Mouse (Mus musculus): ENCODE data around the gene Dis3. TPM values are rescaled to one million over a fixed set of nuclear protein-coding genes. Genes with fewer than 3 reads are reported as not detected.

Gene Dis3
- 20.3 and 23.7 TPM in 2 replicates for polyA plus RNA-seq (2015; fragmentation: Nextera tagmentation; extraction: Ambion mirVana)

DNA sequence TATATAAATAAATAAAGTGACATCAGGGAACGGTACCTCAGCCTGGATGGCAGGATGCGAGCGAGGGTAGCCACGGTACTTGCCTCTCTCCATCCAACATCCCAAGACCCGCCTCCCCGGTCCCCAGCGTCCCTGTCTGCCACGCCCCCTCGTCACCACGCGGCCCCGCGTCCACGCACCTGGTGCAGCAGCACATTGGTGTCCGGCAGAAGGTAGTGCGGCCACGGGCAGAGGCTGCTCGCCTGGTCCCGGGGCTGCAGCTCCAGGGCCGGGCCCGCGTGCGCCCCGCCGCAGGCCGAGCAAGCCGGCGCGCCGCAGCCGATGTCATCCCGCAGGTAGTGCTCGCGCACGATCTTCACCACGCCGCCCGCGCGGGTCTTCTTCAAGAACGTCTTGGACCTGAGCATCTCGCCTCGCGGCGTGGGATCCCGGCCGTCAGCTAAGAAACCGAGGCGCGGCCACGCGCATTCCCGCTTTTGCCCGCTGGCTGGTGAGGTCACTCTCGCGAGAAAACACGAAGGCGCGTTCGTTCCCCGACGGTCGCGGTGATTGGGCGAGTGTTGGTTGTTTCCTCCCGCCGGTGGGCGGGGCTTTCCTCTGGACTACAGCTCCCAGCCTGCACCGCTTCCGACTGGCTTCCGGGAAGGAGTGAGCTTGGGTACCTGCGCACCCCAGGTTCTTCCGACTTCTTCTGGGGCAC, at the start of gene Dis3, which contains the start of gene Pibf1:
Gene Dis3 (minus strand): TSS at position 504 of the 700 bp plus-strand sequence.
Gene Pibf1 (plus strand): TSS at position 158 of the 700 bp plus-strand sequence.
- Histone ChIP-seq H3K9ac (peak within 1 kb of the TSS; percentile 95), H3K36me3 (peaks cover 50% of the 10 kb centered on the region), H3K4me2 (peak within 1 kb of the TSS; percentile 78), H3K4me1 (replicated peaks) (peaks cover 16% of the 10 kb centered on the region), H3K4me3 (peak within 1 kb of the TSS; percentile 97), H3K9me3 (no peaks in the 10 kb centered on the region), H3K27ac (replicated peaks) (peak within 1 kb of the TSS; percentile 88), H3K27me3 (no peaks in the 10 kb centered on the region)
- ATAC-seq (ENCODE audit: low read depth): peak; percentile 100
- WGBS: under 1% methylated on average over 73 of the region's 73 CpGs

DNA sequence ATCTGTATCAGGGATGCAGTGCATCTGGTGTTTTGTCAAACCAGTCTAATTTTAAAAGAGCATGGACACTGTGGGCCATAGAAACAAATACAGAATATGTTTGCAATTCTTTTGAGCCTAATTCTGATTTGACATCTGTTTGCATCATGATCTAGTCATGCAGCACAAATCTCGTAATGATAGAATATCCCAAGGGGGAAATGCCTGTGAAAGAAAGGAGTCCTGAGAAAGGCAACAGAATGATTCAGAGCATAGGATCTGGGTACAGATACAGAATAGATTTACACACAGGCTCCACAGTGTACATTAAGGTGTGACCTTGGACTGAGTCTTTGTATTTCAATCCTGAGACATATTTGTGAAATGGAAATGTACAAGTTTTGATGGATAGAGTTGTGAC, 47.3 kb upstream of the Dis3 start:
- H3K27me3 ChIP-seq: no peaks in the 10 kb centered on the region
- WGBS: 42% methylated on average over 1 of the region's 1 CpGs
- H3K4me2 ChIP-seq: no peak overlapping the region
- no peaks in the 10 kb centered on the region for H3K9me3 ChIP-seq
- no peak overlapping the region for H3K27ac ChIP-seq (replicated peaks)
- no peak for ATAC-seq (ENCODE audit: low read depth)
- H3K4me1 ChIP-seq (replicated peaks): 0 out of 2 replicates have a peak, but pooled peaks cover 6% of the 10 kb centered on the region
- peaks cover 16% of the 10 kb centered on the region; the same call in 1 of the 2 replicates for H3K36me3 ChIP-seq
- H3K4me3 ChIP-seq: no peak overlapping the region
- H3K9ac ChIP-seq: no peak overlapping the region

DNA sequence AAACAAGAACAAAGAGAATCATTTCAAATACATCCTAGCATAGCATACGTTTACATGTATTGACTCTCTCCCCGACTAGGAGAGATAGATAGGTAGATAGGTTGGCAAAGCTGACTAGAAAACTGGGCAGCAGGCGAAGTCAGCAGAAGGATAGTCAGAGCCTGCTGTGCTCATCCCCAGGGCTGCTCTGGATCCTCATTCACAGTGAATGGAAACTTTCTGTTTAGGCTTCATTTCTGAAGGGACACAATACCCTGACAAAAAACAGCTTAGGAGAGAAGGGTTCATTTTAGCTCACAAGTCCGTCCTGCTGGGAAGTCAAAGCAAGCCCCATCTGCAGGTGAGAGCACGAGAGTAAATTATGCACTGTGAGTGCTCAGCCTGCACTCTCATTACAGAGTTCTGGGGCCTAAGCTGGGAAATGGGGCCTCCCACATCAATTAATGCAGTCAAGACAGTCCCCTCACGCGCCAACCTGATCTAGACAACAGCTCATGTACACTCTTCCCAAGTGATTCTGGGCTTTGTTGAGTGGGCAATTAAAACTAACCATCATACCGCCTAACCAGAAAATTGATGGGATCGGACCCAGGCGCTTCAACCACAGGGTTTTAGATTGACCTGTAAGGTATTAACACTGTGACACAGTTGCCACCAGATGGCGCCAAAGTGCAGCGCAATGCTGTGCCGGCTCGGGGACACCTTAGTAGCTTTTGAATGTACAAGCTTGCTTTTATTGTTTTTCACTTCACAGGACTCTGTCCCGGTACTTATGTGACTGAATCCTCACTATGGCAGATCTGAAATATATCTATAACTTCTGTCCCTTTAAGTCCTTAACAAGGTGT, 42.4 kb upstream of the Dis3 start:
- no peak overlapping the region for H3K9ac ChIP-seq
- H3K36me3 ChIP-seq: peaks cover 16% of the 10 kb centered on the region
- 21% methylated on average over 15 of the region's 15 CpGs for WGBS
- ATAC-seq (ENCODE audit: low read depth): peak; percentile 90
- no peak overlapping the region for H3K4me2 ChIP-seq
- H3K27me3 ChIP-seq: no peaks in the 10 kb centered on the region
- H3K9me3 ChIP-seq: no peaks in the 10 kb centered on the region
- 0 out of 2 replicates have a peak, but pooled peaks cover 3% of the 10 kb centered on the region for H3K4me1 ChIP-seq (replicated peaks)
- H3K27ac ChIP-seq (replicated peaks): no peak overlapping the region
- H3K4me3 ChIP-seq: no peak overlapping the region

DNA sequence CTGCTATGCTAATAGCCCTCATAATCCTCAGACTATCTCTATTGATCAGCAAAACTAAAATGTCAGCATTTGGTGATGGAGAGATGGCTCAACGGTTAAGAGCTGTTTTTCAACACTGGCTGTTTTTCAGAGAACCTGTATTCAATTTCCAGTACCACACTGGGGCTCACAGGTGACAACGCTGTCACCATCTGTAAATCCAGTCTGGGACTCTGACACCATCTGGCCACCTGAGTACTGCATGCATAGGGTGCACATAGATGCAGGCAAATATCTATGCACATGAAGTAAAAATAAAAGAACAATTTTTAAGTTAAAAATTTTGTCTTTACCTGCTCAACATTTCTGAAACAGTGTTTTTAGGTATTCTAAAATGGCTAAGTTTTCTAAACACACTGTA, 40.5 kb upstream of the Dis3 start:
- Histone ChIP-seq H3K9me3 (no peaks in the 10 kb centered on the region), H3K4me3 (no peak overlapping the region), H3K36me3 (peaks cover 31% of the 10 kb centered on the region), H3K27ac (replicated peaks) (no peak overlapping the region), H3K4me2 (no peak overlapping the region), H3K27me3 (no peaks in the 10 kb centered on the region), H3K4me1 (replicated peaks) (0 out of 2 replicates have a peak, but pooled peaks cover 3% of the 10 kb centered on the region), H3K9ac (no peak overlapping the region)
- no peak for ATAC-seq (ENCODE audit: low read depth)
- 94% methylated on average over 2 of the region's 2 CpGs for WGBS

DNA sequence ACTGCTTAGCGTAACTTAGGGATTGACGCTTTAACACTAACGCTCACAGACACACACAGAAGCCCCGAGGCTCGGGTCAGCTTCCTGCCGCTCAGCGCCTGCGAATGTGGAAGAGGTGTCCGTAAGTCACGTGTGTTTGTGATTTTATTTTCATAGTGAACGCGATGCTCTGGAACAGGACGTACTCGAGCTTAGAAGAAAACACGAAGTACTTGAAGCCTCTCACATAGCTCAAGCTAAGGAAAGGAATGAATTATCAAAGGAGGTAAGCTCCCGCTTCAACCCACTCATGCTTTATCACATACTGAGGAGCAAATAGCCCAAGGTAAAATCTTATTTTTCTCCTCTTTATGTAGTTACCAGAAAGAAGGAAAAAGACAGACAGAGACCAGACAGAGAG, 36.7 kb upstream of the Dis3 start:
- 95% methylated on average over 16 of the region's 16 CpGs for WGBS

DNA sequence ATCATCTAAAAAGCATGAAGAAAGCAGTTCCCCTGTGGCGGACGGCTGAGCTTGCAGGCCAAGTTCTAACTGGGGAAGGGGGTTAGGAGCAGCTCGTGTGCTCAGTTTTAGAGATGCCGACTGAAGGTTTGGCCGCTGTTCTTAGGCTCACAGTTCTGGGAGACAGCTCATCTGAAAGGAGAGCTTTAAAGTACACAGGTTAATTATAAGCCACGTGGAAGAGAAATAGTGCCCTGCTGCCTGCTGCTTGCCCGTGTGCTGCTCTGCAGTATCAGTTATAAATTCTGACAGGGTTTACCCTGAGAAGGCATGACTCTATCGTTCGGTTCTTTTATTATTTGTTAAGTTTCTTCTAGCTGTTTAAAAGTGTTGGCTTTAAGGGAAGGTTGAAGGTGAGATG, 36.2 kb upstream of the Dis3 start:
- Histone ChIP-seq H3K4me3 (no peak overlapping the region), H3K4me1 (replicated peaks) (no peaks in the 10 kb centered on the region), H3K4me2 (no peak overlapping the region), H3K9me3 (no peaks in the 10 kb centered on the region), H3K36me3 (peaks cover 48% of the 10 kb centered on the region), H3K27ac (replicated peaks) (no peak overlapping the region), H3K27me3 (no peaks in the 10 kb centered on the region), H3K9ac (no peak overlapping the region)
- ATAC-seq (ENCODE audit: low read depth): no peak
- WGBS: 91% methylated on average over 9 of the region's 9 CpGs

More for the DNA sequence above, 36.7 kb upstream of the Dis3 start:
- H3K36me3 ChIP-seq: peaks cover 43% of the 10 kb centered on the region
- no peak overlapping the region for H3K9ac ChIP-seq
- no peak overlapping the region for H3K27ac ChIP-seq (replicated peaks)
- no peaks in the 10 kb centered on the region for H3K9me3 ChIP-seq
- H3K4me3 ChIP-seq: no peak overlapping the region
- no peaks in the 10 kb centered on the region for H3K4me1 ChIP-seq (replicated peaks)
- no peak overlapping the region for H3K4me2 ChIP-seq
- no peak for ATAC-seq (ENCODE audit: low read depth)
- no peaks in the 10 kb centered on the region for H3K27me3 ChIP-seq

DNA sequence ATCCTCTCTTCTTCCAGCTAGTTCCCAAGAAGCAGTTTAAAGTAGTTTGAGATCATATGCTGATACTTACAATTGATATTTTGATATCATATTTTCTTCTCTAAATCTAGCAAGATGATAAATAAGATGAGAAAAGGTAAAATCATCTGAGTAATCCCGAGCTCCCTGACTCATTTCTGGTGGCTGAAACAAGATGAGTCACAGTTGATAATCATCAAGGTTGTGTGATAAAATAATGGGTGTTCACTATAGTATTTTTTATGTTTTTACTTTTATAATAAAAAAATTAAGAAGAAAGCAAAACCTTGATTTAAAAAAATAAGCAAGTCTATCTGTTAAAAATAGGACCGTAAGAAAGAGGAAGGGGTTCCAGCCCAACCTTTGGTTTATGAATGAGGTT, 34.5 kb upstream of the Dis3 start:
- H3K4me2 ChIP-seq: no peak overlapping the region
- 97% methylated on average over 2 of the region's 2 CpGs for WGBS
- no peak for ATAC-seq (ENCODE audit: low read depth)
- H3K4me1 ChIP-seq (replicated peaks): no peaks in the 10 kb centered on the region
- H3K36me3 ChIP-seq: peaks cover 44% of the 10 kb centered on the region
- H3K9ac ChIP-seq: no peak overlapping the region
- no peak overlapping the region for H3K27ac ChIP-seq (replicated peaks)
- no peak overlapping the region for H3K4me3 ChIP-seq
- no peaks in the 10 kb centered on the region for H3K27me3 ChIP-seq
- H3K9me3 ChIP-seq: no peaks in the 10 kb centered on the region

DNA sequence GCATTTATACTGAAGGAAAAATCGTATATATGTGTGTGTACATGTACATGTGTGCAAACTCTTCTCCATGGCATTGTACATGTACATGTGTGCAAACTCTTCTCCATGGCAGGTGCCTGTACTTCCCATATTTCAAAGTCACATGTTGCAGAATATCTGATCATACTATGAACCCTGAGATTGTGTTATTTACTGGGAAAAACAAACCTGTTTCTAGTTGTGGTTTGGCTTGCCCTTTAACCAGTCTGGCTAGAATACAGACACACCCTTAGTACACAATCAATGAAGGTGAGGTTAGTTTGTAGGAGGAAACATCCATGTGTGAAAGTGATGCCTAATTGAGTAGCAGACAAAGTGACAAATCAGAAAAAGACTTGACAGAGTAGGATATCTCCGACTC, 29.5 kb upstream of the Dis3 start:
- 93% methylated on average over 2 of the region's 2 CpGs for WGBS
- peaks cover 14% of the 10 kb centered on the region; the same call in 1 of the 2 replicates for H3K36me3 ChIP-seq
- ATAC-seq (ENCODE audit: low read depth): no peak
- no peak overlapping the region for H3K27ac ChIP-seq (replicated peaks)
- no peaks in the 10 kb centered on the region for H3K4me1 ChIP-seq (replicated peaks)
- no peaks in the 10 kb centered on the region for H3K9me3 ChIP-seq
- H3K9ac ChIP-seq: no peak overlapping the region
- H3K4me2 ChIP-seq: no peak overlapping the region
- no peak overlapping the region for H3K4me3 ChIP-seq
- H3K27me3 ChIP-seq: no peaks in the 10 kb centered on the region

DNA sequence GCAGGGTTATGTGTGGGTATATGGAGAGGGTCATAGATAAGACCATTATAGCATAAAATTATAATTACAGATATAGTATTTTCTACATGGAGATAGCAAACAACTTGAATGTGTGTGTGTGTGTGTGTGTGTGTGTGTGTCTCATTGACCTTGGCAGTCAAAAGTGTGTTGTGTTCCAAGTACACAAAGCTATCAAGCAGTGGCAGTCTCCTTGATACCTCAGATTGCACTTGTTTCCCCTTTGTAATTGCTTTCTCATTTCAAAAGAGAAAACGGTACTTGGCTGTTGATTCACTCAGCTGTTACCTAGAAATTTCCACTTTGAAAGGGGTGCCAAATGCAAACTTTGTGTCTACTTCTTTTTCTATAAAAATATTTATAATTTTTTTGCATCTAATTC, 27.9 kb upstream of the Dis3 start:
- no peak overlapping the region for H3K9ac ChIP-seq
- H3K36me3 ChIP-seq: peaks cover 12% of the 10 kb centered on the region; the same call in 1 of the 2 replicates
- no peaks in the 10 kb centered on the region for H3K4me1 ChIP-seq (replicated peaks)
- H3K4me3 ChIP-seq: no peak overlapping the region
- H3K9me3 ChIP-seq: no peaks in the 10 kb centered on the region
- ATAC-seq (ENCODE audit: low read depth): no peak
- WGBS: 84% methylated on average over 1 of the region's 1 CpGs
- H3K27me3 ChIP-seq: no peaks in the 10 kb centered on the region
- no peak overlapping the region for H3K4me2 ChIP-seq
- no peak overlapping the region for H3K27ac ChIP-seq (replicated peaks)

DNA sequence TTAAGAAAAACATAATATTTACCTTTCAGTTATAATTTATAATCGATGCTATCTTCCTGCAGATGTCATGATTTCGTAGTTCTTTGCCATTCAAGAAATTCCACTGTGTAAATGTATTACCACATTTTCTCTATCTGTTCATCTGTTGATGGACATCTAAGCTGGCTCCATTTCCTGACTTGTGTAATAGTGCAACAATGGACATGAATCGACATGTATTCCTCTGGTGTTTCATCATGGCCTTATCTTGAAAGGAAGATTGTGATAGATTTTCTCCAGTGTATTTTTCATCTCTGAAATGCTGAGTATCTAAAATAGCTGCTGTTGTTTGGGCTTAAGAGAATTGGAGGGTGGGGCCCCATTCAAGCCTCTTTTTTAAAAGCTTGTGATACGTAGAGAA, 27.1 kb upstream of the Dis3 start:
- no peak overlapping the region for H3K4me3 ChIP-seq
- no peaks in the 10 kb centered on the region for H3K27me3 ChIP-seq
- H3K4me2 ChIP-seq: no peak overlapping the region
- H3K36me3 ChIP-seq: peaks cover 16% of the 10 kb centered on the region; the same call in 1 of the 2 replicates
- H3K27ac ChIP-seq (replicated peaks): no peak overlapping the region
- no peak overlapping the region for H3K9ac ChIP-seq
- H3K4me1 ChIP-seq (replicated peaks): no peaks in the 10 kb centered on the region
- ATAC-seq (ENCODE audit: low read depth): no peak
- no peaks in the 10 kb centered on the region for H3K9me3 ChIP-seq
- 97% methylated on average over 4 of the region's 4 CpGs for WGBS

DNA sequence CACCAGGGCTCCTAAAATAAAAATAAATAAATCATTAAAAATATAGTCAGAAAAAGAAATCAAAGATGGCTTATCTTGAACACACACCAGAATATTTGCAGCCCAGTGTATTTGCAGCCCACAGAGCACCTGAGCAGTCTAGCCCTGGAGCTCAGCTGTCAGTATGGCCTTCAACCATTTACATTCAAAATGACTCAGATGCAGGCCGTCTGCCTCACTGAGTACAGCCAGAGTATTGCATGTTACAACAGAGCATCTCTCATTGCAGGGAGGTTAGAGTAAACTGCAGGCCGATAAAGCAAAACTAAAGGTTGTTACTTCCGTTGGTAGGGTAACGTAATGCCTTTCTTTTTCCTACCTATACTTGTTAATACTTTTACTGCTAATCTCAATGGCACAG, 24.5 kb upstream of the Dis3 start:
- ATAC-seq (ENCODE audit: low read depth): no peak
- H3K4me3 ChIP-seq: no peak overlapping the region
- H3K9ac ChIP-seq: no peak overlapping the region
- H3K4me2 ChIP-seq: no peak overlapping the region
- no peak overlapping the region for H3K27ac ChIP-seq (replicated peaks)
- peaks cover 8% of the 10 kb centered on the region; the same call in 1 of the 2 replicates for H3K36me3 ChIP-seq
- no peaks in the 10 kb centered on the region for H3K4me1 ChIP-seq (replicated peaks)
- no peaks in the 10 kb centered on the region for H3K27me3 ChIP-seq
- H3K9me3 ChIP-seq: no peaks in the 10 kb centered on the region
- 87% methylated on average over 4 of the region's 4 CpGs for WGBS

DNA sequence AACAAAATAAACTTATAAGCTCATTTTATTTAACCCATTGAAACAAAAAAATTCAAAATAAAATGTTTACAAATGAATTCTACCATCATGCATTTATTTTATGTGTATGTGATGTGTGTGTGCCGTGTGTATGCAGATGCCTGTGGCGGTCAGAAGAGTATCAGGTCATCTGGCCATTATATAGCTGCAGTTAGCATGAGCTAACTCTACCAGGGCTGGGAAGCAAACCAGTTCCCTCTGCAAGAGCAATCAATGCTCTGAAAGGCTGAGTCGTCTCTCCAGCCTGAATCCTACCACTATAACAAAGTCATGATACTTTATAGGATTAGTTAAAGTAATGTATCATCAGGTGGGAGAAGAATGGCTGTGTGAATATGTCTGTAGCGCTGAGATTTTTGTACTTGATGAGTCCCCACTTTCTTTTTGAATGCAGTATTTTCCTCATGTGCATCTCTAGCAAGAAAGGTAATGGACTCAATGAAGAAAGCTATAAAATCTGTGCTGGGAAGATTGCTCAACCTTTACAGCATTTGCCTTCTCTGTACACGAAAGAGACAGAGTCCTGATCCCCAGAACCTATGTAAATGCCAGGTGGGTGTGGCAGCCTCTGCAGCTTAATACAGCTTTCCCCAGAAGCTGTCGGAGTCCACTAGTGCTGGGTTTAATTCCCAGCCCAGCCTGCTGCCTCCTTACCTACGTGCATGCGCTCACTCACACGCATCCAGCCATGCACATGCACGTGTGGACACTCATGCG, 22.2 kb upstream of the Dis3 start:
- Histone ChIP-seq H3K4me3 (no peak overlapping the region), H3K27ac (replicated peaks) (no peak overlapping the region), H3K27me3 (no peaks in the 10 kb centered on the region), H3K36me3 (peaks cover 20% of the 10 kb centered on the region), H3K9ac (no peak overlapping the region), H3K4me1 (replicated peaks) (no peaks in the 10 kb centered on the region), H3K9me3 (no peaks in the 10 kb centered on the region), H3K4me2 (no peak overlapping the region)
- no peak for ATAC-seq (ENCODE audit: low read depth)
- WGBS: 90% methylated on average over 11 of the region's 11 CpGs

Data from neural tube, embryonic 13.5 days (tissue).